In the genomic region with DNA sequence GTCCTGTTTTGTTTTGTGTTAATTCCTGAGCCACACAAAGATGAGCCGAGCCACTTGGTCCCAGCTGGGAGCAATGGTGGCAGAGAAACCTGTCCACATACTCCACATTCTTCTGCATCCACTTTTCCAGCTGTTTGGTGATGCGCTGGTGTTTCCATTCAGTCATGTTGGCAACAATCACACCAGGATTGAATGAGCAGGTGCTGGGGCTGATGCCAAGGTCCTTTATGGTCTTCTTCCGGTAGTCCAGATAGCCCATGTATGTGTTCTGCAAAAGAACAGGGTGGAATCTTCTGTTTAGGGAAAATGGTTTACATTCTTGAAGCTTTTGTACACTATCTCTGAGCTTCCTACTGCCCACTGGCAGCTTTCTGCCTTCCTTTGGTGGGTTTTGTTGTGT, we compare ENCODE assay signal across 20 mouse cellular contexts. TPM values are rescaled to one million over a fixed set of nuclear protein-coding genes. Genes with fewer than 3 reads are reported as not detected.
DNase-seq lines count a peak whose midpoint lies in the region; ATAC-seq lines count a peak whose summit lies in the region.
"Had no signal": no experiment of that assay in that cellular context is flagged by ENCODE, and none has a peak within 500 bp of the region (broad histone marks: within the 10 kb centered on the region; RNA-seq: fewer than 3 reads in every experiment).

No protein-coding gene starts in this region.

- intact Hi-C loops in gastrocnemius, postnatal 36 days (cut with DNase I) = no loop called here

- DNase-seq in gastrocnemius, postnatal 10 days = peak; percentile 29
- no peak for DNase-seq in gastrocnemius, postnatal 36 days
- DNase-seq in heart, adult 11 months = peak; percentile 67
- DNase-seq in heart, adult 8-10 months (ENCODE audit: low spot score) = no peak
- DNase-seq in kidney, postnatal 14 days = no peak
- DNase-seq: adrenal gland, adult 2 months; adrenal gland, adult 8-10 months; adrenal gland, postnatal 10 days; adrenal gland, postnatal 14 days; adrenal gland, postnatal 25 days; adrenal gland, postnatal 36 days; B cell, adult 2 months; cerebellum, adult 11 months; cerebellum, adult 11-12 months; cerebellum, adult 18-20 months had no signal

- ATAC-seq in megakaryocyte-erythroid progenitor cell, adult 5-6 weeks (replicated peaks; ENCODE audit: low FRiP score, low TSS enrichment, poor library complexity, severe bottlenecking) = 0 out of 2 replicates have a peak, but pooled peaks have one; percentile 26
- ATAC-seq: activated CD4-positive, CD25-positive, alpha-beta regulatory T cell, adult 4 months; CD4-positive, CD25-positive, alpha-beta regulatory T cell, adult 4 months; Patski had no signal

RNA-seq across cellular contexts. Expression of a gene that starts 25.0 kb away (rescaled TPM):
- total RNA-seq in gastrocnemius, postnatal 10 days (2021) = 10 to 100 TPM; 19.4 to 26.8 TPM
- 10 to 100 TPM; 15.3 to 15.5 TPM for total RNA-seq in gastrocnemius, postnatal 36 days (2021)
- total RNA-seq in heart, adult 8-10 months (2022) = 10 to 100 TPM in 1 of 4 experiments, 1 to 10 TPM in 3; 8.4 to 11.0 (median 9.4) TPM
- total RNA-seq in megakaryocyte-erythroid progenitor cell, adult 5-6 weeks (2014; fragmentation: Nextera tagmentation) = 60.3 and 71.0 TPM in 2 replicates
- total RNA-seq in megakaryocyte-erythroid progenitor cell, adult 5-6 weeks (2017) = 115 and 121 TPM in 2 replicates

RNA-seq across cellular contexts. Expression of a gene that starts 31.6 kb away (rescaled TPM):
- total RNA-seq in gastrocnemius, postnatal 10 days (2021) = 10 to 100 TPM; 27.0 to 28.9 TPM
- 10 to 100 TPM; 28.6 to 32.7 TPM for total RNA-seq in gastrocnemius, postnatal 36 days (2021)
- total RNA-seq in heart, adult 8-10 months (2022) = 10 to 100 TPM; 24.3 to 33.8 (median 28.9) TPM
- 57.7 and 65.7 TPM in 2 replicates for total RNA-seq in megakaryocyte-erythroid progenitor cell, adult 5-6 weeks (2014; fragmentation: Nextera tagmentation)
- total RNA-seq in megakaryocyte-erythroid progenitor cell, adult 5-6 weeks (2017) = 85.0 and 101 TPM in 2 replicates

RNA-seq across cellular contexts. Expression of a gene that starts 35.9 kb away (rescaled TPM):
- 1 to 10 TPM; 6.4 to 9.1 TPM for total RNA-seq in gastrocnemius, postnatal 10 days (2021)
- total RNA-seq in gastrocnemius, postnatal 36 days (2021) = 1 to 10 TPM; 1.7 to 2.8 TPM
- total RNA-seq in heart, adult 8-10 months (2022) = 1 to 10 TPM; 1.9 to 3.9 (median 3.1) TPM
- 2.3 TPM in 1 of 2 replicates, not detected in the other for total RNA-seq in megakaryocyte-erythroid progenitor cell, adult 5-6 weeks (2014; fragmentation: Nextera tagmentation)
- total RNA-seq in megakaryocyte-erythroid progenitor cell, adult 5-6 weeks (2017) = 1.3 TPM in 1 of 2 replicates, not detected in the other
- total RNA-seq: CH12.LX had no signal

RNA-seq across cellular contexts. Expression of a gene that starts 41.4 kb away (rescaled TPM):
- total RNA-seq in gastrocnemius, postnatal 10 days (2021) = 10 to 100 TPM; 23.4 to 29.2 TPM
- 10 to 100 TPM; 23.8 to 24.6 TPM for total RNA-seq in gastrocnemius, postnatal 36 days (2021)
- total RNA-seq in heart, adult 8-10 months (2022) = 10 to 100 TPM; 26.1 to 34.0 (median 27.8) TPM
- total RNA-seq in megakaryocyte-erythroid progenitor cell, adult 5-6 weeks (2014; fragmentation: Nextera tagmentation) = 21.5 and 25.7 TPM in 2 replicates
- 30.9 and 80.3 TPM in 2 replicates for total RNA-seq in megakaryocyte-erythroid progenitor cell, adult 5-6 weeks (2017)

Comparison
In these comparisons a context has a peak if more than half of its experiments do, and no peak if none do; other contexts are left out.
1. DNase-seq: peak in gastrocnemius, postnatal 10 days (single experiment) and heart, adult 11 months (single experiment); none in gastrocnemius, postnatal 36 days (0 of 2), heart, adult 8-10 months (single experiment) and kidney, postnatal 14 days (single experiment).